Mouse (Mus musculus) liver, embryonic 14.5 days (tissue): ENCODE measurements around the gene Med27.

ENCODE experiments used
- CTCF ChIP-seq: IDR thresholded peaks from 2 replicates; pipeline ENCODE4 v1.5.1; 2016; ENCODE audit warnings: antibody characterized with exemption, low read depth, control low read depth
- EP300 ChIP-seq: IDR thresholded peaks from 2 replicates; pipeline ENCODE4 v1.6.1; 2016; ENCODE audit warnings: antibody characterized with exemption, low read depth

GRCm38 (mm10) chr2:29309966-29310365 lies 36.7 kb upstream of the Med27 start:
- TF ChIP-seq CTCF (no peak), EP300 (no peak)
